Mouse (Mus musculus): ENCODE measurements around the gene Snap23.

DNA sequence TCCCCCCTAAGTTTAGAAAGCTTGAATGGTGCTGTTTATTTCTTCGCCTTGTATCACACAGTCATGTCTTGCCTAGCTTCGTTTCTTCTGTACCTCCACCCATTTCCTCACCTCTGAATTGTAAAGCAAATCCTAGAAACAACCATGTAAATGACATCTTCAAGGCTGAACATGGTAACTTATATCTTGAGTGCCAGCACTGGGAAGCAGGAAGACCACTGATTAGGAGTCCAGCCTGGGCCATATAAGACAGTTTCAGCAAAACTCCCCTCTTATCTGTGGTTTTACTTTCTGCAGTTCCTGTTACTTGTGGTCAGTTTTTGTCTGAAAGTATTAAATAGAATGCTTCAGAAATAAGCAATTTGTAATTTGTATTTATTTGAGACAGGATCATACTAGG lies 8.5 kb downstream of the Snap23 start:
- TF ChIP-seq CTCF (conservative IDR thresholded peaks at IDR 0.05; ENCODE audit: low read length) (no peak), NANOG (IDR thresholded peaks at IDR 0.05; ENCODE audit: borderline replicate concordance, low read length) (no peak), POU5F1 (IDR thresholded peaks at IDR 0.05; ENCODE audit: borderline replicate concordance, low read length) (no peak)
